Mouse (Mus musculus) T-cell, adult 2 months (primary cell): ENCODE results near the gene Srsf1.

ENCODE experiments used
- DNase-seq: peaks from one replicate; pipeline ENCODE4 v3.0.0; 2022; ENCODE audit warnings: low spot score

Gene Srsf1

DNA sequence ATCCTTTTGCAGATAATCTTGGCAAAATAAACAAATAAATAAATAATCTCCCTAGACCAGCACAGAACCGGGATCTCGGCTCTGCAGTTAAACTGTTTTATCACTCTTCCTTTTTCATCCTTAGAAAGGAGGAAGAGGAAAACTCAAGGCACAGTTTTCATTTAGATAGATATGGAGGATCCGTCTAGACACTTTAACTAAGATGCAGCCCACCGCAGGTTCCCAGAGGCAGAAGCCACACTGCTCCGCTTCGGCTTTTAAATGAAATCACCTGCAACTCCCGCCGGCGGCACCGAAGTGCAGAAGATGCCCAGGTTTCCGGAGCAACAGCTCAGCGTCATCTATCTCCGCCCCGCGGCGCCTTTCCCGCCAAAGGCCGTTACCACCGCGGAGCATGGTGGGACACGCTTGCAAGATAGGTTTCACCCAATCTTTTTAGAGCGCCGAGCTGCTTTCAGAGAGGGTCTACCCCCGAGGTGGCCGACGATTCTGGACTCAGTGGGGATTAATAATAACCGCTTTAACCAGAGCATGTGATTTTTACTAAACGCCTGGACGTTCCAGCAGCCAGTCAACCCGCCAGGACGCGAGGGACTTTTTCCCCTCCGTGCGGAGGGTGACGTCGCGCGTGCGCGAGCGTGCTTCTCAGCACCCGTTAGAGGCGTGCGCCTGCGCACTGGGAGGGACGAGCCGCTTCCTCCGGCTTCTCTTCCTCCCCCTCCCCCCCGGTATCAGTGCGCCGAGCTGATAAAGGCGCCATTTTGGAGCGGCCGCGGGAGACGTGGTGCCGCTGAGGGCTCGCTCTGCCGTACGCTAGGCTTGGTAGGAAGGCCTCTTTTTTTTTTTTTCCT, at the start of gene Srsf1:
TSS of gene Srsf1 (plus strand) at position 430 of the 851 bp plus-strand sequence.
- DNase-seq, result peak; percentile 98

DNA sequence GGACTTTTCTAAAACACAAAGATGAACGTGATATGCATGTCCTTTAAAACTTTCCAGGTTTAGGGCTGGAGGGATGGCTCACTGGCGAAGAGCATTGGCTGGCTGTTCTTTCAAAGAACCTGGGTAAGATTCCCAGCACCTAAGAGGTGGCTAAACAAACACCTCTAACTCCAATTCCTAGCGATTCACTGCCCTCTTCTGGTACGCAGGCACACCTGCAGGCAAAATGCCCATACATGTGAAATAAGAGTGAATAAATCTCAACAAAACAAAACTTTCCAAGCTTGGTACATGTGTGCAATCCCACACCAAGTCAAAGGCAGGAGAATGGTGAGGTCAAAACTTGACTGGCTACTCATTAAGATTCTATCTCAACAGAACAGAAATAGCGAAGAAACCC, 47.4 kb upstream of the Srsf1 start:
- DNase-seq, result no peak

DNA sequence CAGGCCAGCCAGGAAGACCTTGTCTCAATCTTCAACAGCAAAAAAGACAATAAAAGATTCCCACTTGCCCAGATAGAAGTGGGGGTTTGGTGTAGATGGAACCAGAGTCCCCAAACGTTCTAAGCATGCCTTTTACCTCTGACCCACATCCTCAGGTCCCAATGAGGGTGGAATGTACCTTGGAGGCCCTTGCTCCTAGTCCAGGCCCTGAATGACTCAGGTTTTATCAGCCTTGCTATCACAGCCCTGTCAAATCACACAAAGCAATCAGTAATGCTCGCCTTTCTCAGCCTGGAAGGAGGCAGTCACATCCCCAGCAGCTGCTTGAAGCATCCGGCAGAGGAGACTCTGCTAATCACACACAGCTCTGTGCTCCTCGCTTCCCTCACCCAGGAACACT, 44.4 kb upstream of the Srsf1 start:
- no peak for DNase-seq

DNA sequence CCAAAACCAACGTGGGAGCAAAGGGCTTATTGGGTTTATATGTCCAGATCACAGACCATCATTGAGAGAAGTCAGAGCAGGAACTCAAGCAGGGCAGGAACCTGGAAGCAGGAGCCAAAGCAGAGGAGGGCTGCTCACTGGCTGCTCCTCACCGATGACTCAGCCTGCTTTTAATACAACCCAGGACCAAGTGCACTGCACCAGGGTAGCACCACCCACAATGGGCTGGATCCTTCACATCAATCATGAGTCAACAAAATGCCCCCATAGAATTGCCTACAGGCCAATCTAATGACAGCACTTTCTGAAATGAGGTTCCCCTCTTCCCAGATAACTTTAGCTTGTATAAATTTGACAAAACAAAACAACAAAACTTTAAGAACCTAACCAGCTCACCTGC, 43.0 kb upstream of the Srsf1 start:
- DNase-seq, result no peak

DNA sequence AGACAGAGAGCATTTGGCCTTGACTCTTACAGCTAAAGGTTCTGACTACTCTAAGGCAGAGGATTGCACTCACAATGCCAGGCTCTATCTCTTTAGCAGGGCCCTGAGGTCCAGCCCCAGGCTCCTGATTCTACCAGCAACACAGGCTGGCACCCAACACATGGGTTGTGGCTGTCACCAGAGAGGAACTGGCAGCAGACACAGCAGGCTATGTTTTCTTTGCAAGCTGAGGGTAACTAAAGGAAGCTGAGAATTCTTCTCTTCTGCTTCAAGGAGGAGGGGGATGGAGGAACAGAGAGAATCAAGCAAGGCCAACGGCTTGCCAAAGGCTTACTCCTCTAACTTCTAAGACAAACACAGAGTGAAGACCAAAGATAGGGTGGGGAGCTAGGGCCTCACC, 38.5 kb upstream of the Srsf1 start:
- no peak for DNase-seq

DNA sequence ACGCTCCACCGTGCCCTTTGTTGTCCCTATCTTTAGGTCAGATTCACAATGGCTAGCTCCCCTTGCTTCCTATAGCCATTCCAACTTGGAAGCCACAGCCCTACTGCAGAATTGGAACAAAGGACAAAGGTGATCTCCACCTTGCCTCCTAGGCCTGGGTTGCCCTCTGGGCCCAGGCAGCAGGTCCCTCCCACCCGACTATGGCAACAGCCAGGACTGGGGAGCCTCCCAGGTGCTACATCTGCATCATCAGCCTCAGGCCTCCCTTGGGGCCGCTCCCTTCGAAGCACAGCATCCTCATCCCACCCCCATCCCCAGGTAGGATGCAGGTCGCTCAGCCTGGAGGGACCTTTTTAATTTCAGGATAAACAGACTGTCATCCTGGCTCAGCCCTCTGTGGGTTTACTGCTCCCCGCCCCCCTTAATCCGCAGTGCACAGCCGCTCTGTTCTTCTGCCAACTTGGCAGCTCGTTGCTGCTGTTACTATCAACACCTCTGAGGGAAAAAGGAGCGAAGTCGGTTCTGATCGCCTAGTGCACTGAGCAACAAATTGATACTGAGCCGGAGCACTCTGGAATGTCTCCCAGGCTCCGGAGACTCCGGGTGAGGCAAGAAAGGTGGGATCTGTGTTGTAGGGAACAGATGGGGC, 37.5 kb upstream of the Srsf1 start:
- no peak for DNase-seq

DNA sequence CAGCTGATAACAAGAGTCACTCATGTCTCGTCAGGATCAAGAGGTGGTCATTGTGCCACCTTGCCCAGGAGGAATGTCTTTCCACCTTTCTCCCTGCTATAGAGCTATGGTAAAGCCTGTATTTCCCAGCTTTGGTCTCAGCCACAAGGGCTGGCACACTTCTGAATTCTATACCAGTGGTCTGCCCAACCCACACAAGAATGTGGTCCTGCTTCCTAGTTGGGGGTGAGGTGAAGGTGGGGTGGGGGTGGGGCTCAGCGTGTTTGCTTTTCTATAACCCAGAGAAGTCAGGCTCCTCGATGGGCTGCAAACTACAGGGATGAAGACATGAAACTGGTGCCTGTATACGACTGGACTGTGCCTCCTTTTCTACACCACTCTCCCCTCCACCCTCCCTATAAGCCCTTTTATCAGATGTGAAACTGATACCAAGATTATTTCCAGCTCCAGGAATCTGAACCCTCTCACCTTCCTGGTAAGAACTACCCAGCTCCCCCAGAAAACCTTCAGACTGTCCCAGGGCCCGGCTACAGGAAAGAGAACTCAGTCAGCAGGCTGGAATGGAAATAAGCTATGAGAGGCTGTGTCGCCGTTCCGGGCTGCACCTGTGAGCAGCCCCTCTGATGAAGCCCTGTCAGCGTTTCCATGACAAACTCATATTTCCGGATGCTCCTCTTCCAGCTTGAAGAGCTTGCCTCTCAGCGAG, 35.8 kb upstream of the Srsf1 start:
- DNase-seq, result no peak

DNA sequence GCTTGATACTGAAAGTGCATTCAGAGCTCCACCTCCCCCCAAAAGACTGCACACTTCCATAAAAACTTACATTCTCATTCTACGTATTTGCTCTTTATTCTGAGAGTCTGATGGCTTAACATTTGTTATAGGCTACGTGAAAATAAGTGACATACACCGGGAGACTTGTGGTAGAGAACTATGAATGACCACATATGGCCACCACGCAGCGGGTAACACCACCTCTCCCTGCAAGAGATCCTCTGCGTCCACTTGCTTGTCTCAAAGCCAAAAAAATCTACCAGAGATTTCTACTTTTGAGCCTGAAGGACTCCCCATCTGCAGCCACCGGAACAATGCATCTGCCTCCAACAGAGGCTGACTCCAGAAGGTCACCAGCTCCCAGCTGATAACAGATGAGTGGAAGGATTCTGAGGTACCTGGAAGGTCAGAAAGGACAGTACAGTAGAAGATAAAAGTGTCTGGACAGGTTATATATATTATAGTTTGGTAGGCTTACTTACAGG, 35.2 kb upstream of the Srsf1 start:
- no peak for DNase-seq

DNA sequence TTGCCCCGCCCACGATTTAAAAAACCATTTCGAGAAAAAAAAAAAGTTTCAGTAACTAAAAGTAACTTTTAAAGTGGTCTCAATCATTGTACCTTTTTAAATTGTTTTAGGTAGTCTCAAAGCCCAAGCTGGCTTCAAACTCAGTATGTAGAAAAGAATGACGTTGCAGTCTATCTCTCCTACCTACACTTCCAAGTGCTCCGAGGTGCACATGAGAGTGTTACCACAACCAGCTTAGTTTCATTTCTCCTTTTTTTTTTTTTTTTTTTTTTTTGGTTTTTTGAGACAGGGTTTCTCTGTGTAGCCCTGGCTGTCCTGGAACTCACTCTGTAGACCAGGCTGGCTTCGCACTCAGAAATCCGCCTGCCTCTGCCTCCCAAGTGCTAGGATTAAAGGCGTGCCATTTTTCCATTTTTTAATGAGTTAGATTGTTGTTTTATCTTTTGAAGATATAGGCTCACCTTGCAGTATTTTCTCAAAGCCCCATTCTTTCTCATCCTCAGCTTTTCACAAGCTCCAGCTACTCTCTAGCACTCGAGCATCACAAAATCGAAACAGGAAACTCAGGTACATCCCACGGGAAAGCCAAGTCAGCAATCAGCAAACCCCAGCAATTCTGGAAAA, 34.4 kb upstream of the Srsf1 start:
- no peak for DNase-seq

DNA sequence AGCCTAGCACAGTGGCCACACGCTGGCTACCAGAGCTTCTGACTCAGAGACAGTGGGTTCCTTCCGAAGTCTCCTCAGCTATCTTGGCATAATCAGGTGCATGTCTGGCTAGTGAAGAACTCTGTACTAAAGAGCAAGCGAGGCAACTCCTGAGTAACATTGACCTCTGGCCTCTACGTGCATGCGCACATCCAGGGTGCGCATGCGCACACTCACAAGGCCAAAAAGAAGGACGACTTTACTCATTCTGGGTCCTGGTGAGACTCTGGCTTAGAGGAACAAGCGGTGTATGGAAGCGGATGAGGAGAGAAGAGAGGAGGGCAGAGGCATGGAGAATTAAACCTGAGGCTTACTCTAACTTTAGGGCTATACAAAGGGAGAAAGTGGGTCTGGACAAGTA, 33.5 kb upstream of the Srsf1 start:
- DNase-seq, result no peak

DNA sequence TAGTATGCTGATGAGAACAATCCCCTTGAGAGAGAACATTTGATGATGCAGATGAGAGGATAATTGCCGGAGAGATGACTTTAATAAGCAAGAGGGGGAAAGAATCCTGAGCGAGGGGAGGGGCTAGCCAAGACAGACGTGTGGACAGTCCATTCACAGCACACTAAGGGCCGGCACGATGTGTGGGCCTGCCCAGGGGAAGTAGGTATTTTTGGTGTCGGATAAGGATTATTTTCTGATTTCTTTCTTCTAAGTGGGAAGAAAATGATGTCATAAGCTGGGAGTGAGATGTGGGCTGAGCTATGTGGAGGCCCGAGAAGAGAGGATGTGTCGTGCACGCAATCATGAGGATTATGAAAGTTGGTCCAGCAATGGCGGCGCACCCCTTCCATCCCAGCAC, 32.0 kb upstream of the Srsf1 start:
- no peak for DNase-seq

DNA sequence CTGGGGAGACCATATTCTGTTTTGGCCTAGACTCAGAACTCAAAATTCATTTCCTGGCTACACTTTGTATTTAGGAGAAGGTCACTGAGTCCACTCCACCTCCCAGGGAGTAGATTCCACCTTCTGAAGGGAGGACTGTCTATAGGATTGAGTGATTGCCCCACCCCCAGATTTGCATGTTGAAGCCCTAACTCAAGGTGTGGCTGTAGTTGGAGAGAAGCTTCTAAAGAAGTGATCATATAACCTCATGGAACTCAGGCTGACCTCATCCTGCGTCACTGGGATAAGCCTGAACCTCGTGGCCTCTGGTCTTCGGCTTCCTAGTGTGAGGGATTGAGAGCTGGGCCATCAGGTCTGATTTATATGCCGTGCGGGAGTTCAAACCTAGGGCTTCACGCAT, 31.4 kb upstream of the Srsf1 start:
- no peak for DNase-seq

DNA sequence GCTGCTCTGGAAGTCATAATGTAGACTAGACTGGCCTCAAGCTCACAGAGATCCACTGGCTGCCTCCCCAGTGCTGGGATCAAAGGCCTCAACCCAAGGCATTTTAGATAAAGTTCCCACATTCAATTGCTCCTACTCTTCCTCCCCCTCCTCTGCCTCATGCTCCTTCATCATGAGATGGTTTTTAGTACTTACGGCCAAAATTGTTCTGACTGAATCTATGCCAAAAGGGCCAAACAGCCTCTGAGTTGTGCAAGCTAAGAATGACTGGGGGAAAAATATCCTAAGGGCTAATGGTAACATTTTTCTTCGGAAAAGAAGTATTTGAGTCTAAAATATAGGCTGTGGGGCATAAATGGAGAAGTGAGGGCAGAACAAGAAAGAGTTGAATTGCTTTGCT, 23.2 kb upstream of the Srsf1 start:
- DNase-seq, result no peak

DNA sequence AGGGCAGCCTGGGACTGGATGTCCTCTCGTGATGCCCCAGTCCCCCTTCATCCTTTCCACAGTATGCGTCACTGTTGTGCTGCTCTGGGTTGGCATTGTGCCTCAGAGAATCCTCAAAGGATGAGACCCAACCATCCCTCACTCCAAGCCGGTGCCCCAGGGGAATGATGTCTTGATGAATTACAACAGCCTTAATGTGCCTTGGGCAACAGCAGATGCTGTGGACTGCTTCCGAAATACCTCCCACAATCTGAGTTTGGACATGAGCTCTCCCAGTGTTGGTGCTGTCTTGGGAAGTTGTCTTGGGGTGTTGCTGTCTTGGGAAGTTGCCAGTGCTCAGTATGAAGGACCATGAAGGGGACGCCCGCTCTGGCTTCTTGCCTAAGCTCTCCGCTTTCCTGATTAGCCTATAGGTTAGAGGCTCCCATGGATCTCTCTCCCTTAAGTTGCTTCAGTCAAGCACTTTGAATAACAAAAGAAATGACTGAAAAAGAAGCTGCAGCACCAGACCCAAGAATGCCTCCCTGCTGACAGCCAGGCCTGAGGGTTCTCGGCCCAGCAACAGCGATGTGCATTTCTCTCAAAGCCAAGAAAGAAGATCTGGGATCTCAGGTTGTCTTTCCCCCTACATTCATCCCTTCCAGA, 19.7 kb upstream of the Srsf1 start:
- no peak for DNase-seq

DNA sequence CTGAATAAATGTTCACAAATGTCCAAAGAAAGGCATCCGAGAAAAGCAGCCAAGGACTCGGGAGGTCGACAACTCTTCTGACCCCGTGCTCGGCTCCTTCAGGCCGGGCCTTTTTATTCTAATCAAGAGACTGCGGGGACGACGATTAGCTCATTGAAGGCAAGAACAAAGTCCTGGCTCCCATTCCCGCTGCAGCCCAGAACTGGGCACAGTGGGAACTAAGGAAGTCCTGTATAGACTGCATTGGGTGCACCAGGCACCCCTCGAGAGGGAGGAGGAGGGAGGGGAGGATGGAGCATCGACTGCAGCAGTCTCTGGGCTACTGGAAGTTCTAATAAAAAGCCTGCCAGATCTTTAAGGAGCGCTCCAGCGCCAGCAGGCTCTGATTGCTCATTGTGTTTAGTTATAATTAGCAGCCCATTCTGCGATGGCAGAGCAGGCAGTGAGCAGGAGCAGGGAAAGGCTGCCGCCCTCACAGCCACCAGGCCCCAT, 18.9 kb upstream of the Srsf1 start:
- no peak for DNase-seq

DNA sequence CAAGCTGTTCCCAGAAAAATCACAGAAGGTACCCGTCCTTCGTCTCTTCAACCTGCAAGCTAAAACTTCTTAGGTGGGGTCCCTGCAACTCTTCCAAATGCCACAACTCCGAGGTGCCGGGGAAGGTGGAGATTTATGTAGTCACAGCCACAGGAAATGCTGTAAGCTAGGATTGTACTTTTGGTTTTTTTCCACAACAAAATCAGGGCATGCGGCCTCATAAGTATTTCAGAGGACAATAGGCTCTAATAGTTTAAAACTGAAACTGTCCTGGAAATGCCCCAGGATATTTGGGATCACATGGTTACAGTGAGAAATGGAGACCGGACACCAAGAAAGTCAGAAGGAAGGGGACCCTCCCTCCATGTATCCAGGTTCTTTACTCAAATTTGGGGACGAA, 17.0 kb upstream of the Srsf1 start:
- DNase-seq, result no peak

DNA sequence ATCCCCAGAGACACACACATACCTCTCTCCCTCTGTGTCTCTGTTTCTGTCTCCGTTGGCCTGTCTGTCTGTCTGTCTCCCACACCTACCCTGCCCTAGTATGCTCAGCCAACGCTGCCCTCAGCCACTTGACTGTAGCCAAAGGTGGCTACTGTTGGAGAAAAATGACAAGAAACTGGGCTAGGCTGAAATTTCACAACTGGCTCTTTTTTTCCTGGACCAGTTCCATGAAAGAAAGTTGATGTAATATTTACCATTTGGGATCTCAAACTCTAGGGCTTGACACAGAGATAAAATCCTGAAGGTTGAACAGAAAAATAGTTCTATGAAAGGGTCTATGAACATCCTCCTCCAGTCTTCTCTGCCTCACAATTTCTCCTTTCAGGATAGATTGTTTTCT, 16.3 kb upstream of the Srsf1 start:
- no peak for DNase-seq

DNA sequence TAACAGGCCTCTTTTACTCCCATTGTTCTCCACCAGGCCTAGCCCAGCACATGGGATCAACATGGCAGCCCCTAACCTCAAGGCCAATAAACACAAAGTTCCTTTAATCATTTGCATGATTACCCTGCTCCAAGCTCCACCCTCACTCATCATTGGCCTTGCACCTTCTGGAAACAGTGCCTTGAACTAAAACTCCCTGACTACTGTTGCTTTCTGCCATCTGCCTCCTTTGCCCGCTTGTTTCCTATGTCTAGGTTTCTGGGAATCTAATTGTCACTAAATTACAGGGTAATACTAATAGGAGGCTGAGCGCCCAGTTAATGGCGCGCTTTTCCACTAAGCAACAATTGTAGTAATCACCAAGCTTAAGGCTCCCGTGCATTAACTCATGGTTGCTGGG, 15.4 kb upstream of the Srsf1 start:
- no peak for DNase-seq

DNA sequence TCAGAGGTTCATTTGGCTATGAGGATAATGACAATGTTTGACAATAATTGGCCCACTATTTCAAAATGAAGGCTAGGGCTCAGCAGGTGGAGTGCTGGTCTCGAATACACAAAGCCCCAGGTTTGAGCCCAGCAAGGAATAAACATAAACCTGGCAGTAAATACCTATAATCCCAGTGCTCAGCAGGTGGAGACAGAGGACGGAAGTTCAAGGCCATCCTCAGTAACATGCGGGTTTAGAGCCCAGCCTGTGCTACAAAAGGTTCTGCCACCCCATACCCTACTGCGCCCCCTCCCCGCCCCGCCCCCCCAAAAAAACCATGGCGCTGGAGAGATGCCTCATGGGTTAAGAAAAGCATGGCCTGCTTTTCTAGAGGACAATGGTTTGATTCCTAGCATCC, 11.2 kb upstream of the Srsf1 start:
- DNase-seq, result no peak

DNA sequence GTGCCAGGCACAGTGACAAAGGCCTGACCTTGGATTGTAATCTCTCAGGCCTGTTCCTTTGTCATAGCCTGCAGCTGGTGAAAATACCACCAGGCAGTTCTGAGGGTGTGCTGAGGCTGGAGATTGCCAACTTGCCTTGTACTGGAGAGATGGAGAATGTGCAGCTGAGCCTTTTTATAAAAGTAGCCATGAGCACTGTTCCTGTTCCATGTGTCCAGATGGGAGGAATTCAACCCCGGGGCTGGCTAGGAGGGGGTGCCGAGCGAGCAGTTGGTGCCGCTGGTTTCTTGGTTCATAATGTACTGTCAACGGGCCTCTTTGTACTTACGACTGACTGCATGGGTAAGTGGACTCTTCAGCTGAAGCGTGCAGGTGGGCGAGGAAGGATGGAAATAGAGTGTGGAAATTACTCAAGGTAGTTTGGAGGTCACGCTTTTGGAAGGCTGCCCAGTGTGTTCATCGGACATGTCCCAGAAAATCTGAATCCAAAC, 10.4 kb upstream of the Srsf1 start:
- no peak for DNase-seq

DNA sequence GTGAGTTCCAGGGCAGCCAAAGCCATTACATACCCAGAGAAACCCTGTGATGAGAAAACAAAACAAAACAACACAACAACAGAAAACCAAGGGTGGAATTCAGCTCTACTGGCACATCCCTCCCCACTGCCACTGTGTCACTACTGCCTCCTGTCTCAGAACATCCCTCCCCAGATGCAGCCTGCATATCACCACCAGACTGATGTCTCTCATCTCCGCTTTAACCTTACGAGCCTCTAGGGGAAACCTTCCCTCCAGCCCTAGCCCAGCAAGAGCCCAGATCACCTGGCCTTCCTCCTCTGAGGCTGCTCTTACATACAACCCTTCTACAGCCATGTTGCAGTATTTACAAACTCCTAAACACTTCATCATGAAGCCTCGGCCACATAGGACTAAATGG, 9.8 kb upstream of the Srsf1 start:
- DNase-seq, result no peak

DNA sequence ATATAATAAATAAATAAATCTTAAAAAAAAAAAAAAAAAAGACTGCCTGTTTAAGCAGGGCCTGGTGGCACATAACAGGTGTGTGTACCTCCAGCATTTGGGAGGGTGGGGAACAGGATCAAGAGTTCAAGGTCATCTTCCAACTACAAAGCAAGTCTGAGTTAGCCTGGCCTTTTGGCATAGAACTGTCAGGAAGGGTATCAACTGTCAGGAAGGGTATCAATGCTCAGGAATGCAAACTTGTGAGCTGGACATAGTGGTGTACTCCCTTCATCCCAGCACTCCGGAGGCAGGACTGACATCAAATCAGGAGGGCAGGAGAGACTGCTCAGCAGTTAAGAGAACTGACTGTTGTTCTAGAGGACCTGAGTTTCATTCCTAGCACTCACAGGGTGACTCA, 8.1 kb upstream of the Srsf1 start:
- DNase-seq, result no peak
